Mouse (Mus musculus) CH12.LX (cell line): ENCODE results near the gene Ttc34. TPM values are rescaled to one million over a fixed set of nuclear protein-coding genes. Genes with fewer than 3 reads are reported as not detected.

Experiments
- DNase-seq: peaks from one replicate; pipeline ENCODE4 v3.0.0-alpha.2; 2013; ENCODE audit errors: extremely low read depth
- H3K27ac ChIP-seq: 2 replicates; pipeline ENCODE4 v1.5.1; 2012; ENCODE audit warnings: low read depth, mild to moderate bottlenecking, control low read depth, moderate library complexity; ENCODE audit not compliant: insufficient read depth
- H3K27me3 ChIP-seq: replicated peaks from 2 replicates; pipeline ENCODE3; 2012; ENCODE audit warnings: inconsistent platforms
- H3K36me3 ChIP-seq, 2 experiments: replicated peaks in 1 of 2; 2 replicates each; pipeline versions ENCODE3 to v1.6.1; 2012; ENCODE audit warnings: inconsistent platforms in 1 of 2, low read length in 1 of 2, mild to moderate bottlenecking in 1 of 2, mixed read lengths in 1 of 2, moderate library complexity in 1 of 2; ENCODE audit not compliant: control insufficient read depth in 1 of 2, insufficient read depth in 1 of 2
- H3K4me1 ChIP-seq, 2 experiments: 2 replicates each; pipeline ENCODE4 v1.6.1; 2012; ENCODE audit warnings: inconsistent platforms in 1 of 2, moderate library complexity in 1 of 2; ENCODE audit not compliant: insufficient read depth in 2 of 2, control insufficient read depth in 1 of 2
- H3K4me2 ChIP-seq: 2 replicates; pipeline ENCODE4 v1.6.1; 2012; ENCODE audit warnings: low read depth, mild to moderate bottlenecking, control low read depth; ENCODE audit not compliant: poor library complexity, insufficient read depth, severe bottlenecking
- H3K4me3 ChIP-seq, 3 experiments: fragments of 150-350 bp in 1 of 3; sonication (generic) in 1 of 3; replicated peaks in 1 of 3; 2 replicates each; pipeline versions ENCODE3 to v1.5.1; 2011 to 2012; ENCODE audit warnings: low read depth in 2 of 3, low read length in 2 of 3, mild to moderate bottlenecking in 2 of 3, moderate library complexity in 2 of 3, control low read depth in 1 of 3, improper control_type of control experiment in 1 of 3, inconsistent platforms in 1 of 3, mixed read lengths in 1 of 3; ENCODE audit not compliant: poor library complexity in 1 of 3
- H3K79me2 ChIP-seq: replicated peaks from 2 replicates; pipeline ENCODE4 v1.6.1; 2012; ENCODE audit warnings: mild to moderate bottlenecking, moderate library complexity; ENCODE audit not compliant: control insufficient read depth, poor library complexity, insufficient read depth, severe bottlenecking; ENCODE audit errors: extremely low read depth
- H3K9ac ChIP-seq: 2 replicates; pipeline ENCODE4 v1.6.1; 2012; ENCODE audit warnings: low read depth, mild to moderate bottlenecking, control low read depth, moderate library complexity; ENCODE audit not compliant: insufficient read depth
- H3K9me3 ChIP-seq: replicated peaks from 2 replicates; pipeline ENCODE3; 2012; ENCODE audit warnings: low read length, inconsistent platforms, mixed read lengths
- CHD1 ChIP-seq: IDR thresholded peaks from 2 replicates; pipeline ENCODE4 v1.6.1; 2012; ENCODE audit warnings: low read depth, low read length, improper control_type of control experiment, inconsistent platforms
- CHD2 ChIP-seq: IDR thresholded peaks from 2 replicates; pipeline ENCODE4 v1.6.1; 2011; ENCODE audit warnings: low read length, improper control_type of control experiment
- CTCF ChIP-seq, 2 experiments: IDR thresholded peaks in 1 of 2; conservative IDR thresholded peaks in 1 of 2; 2 replicates each; pipeline ENCODE4 v1.5.1; 2011 to 2012; ENCODE audit warnings: low read depth in 2 of 2, low read length in 2 of 2, improper control_type of control experiment in 1 of 2, inconsistent platforms in 1 of 2, mild to moderate bottlenecking in 1 of 2, moderate library complexity in 1 of 2
- E2F4 ChIP-seq: IDR thresholded peaks from 2 replicates; pipeline ENCODE4 v1.6.1; 2011; ENCODE audit warnings: low read depth, low read length, improper control_type of control experiment; ENCODE audit not compliant: insufficient replicate concordance
- ELF1 ChIP-seq: IDR thresholded peaks from 2 replicates; pipeline ENCODE4 v1.6.1; 2014; ENCODE audit warnings: low read depth, mild to moderate bottlenecking, inconsistent platforms, low read length, improper control_type of control experiment
- ETS1 ChIP-seq: conservative IDR thresholded peaks from 2 replicates; pipeline ENCODE4 v1.6.1; 2012; ENCODE audit warnings: low read depth, mild to moderate bottlenecking, inconsistent platforms, low read length, improper control_type of control experiment, moderate library complexity
- GABPA ChIP-seq: IDR thresholded peaks from 2 replicates; pipeline ENCODE4 v1.6.1; 2012; ENCODE audit warnings: low read depth, low read length, improper control_type of control experiment, inconsistent platforms; ENCODE audit not compliant: insufficient replicate concordance
- JUND ChIP-seq: conservative IDR thresholded peaks from 2 replicates; pipeline ENCODE4 v1.6.1; 2011; ENCODE audit warnings: low read depth, low read length, improper control_type of control experiment
- KAT2A ChIP-seq: IDR thresholded peaks from 2 replicates; pipeline ENCODE4 v1.6.1; 2012; ENCODE audit warnings: low read length, improper control_type of control experiment, inconsistent platforms; ENCODE audit not compliant: insufficient replicate concordance
- MAFK ChIP-seq: IDR thresholded peaks from 2 replicates; pipeline ENCODE4 v1.6.1; 2011; ENCODE audit warnings: low read length, improper control_type of control experiment; ENCODE audit not compliant: insufficient replicate concordance
- MAX ChIP-seq: IDR thresholded peaks from 2 replicates; pipeline ENCODE4 v1.6.1; 2011; ENCODE audit warnings: low read length, improper control_type of control experiment
- MAZ ChIP-seq: IDR thresholded peaks from 2 replicates; pipeline ENCODE4 v1.6.1; 2012; ENCODE audit warnings: low read depth, mild to moderate bottlenecking, inconsistent platforms, low read length, improper control_type of control experiment, moderate library complexity
- MEF2A ChIP-seq: IDR thresholded peaks from 2 replicates; pipeline ENCODE4 v1.6.1; 2014; ENCODE audit warnings: low read depth, mild to moderate bottlenecking, inconsistent platforms, low read length, improper control_type of control experiment, borderline replicate concordance
- MXI1 ChIP-seq: IDR thresholded peaks from 2 replicates; pipeline ENCODE4 v1.6.1; 2011; ENCODE audit warnings: mild to moderate bottlenecking, low read depth, low read length, improper control_type of control experiment
- NELFE ChIP-seq: IDR thresholded peaks from 2 replicates; pipeline ENCODE4 v1.6.1; 2011; ENCODE audit warnings: low read depth, low read length, improper control_type of control experiment
- NRF1 ChIP-seq: IDR thresholded peaks from 2 replicates; pipeline ENCODE4 v1.6.1; 2014; ENCODE audit warnings: low read depth, mild to moderate bottlenecking, inconsistent platforms, low read length, improper control_type of control experiment, moderate library complexity
- PAX5 ChIP-seq: IDR thresholded peaks from 2 replicates; pipeline ENCODE4 v1.6.1; 2012; ENCODE audit warnings: low read length, inconsistent platforms, mixed read lengths
- POLR2A ChIP-seq: IDR thresholded peaks from 2 replicates; pipeline ENCODE4 v1.6.1; 2011; ENCODE audit warnings: low read depth, mild to moderate bottlenecking, improper control_type of control experiment, low read length
- SIN3A ChIP-seq: IDR thresholded peaks from 2 replicates; pipeline ENCODE4 v1.6.1; 2012; ENCODE audit warnings: low read length, improper control_type of control experiment, inconsistent platforms
- SMC3 ChIP-seq: IDR thresholded peaks from 2 replicates; pipeline ENCODE4 v1.6.1; 2011; ENCODE audit warnings: low read depth, low read length, improper control_type of control experiment
- TBP ChIP-seq: conservative IDR thresholded peaks from 2 replicates; pipeline ENCODE4 v1.6.1; 2011; ENCODE audit warnings: low read depth, low read length, improper control_type of control experiment
- TCF12 ChIP-seq: IDR thresholded peaks from 2 replicates; pipeline ENCODE4 v1.6.1; 2014; ENCODE audit warnings: low read depth, mild to moderate bottlenecking, inconsistent platforms, low read length, improper control_type of control experiment
- UBTF ChIP-seq: IDR thresholded peaks from 2 replicates; pipeline ENCODE4 v1.6.1; 2012; ENCODE audit warnings: low read depth, mild to moderate bottlenecking, inconsistent platforms, low read length, improper control_type of control experiment, moderate library complexity
- USF1 ChIP-seq: IDR thresholded peaks from 2 replicates; pipeline ENCODE4 v1.6.1; 2014; ENCODE audit warnings: low read depth, mild to moderate bottlenecking, inconsistent platforms, low read length, improper control_type of control experiment
- USF2 ChIP-seq: conservative IDR thresholded peaks from 2 replicates; pipeline ENCODE4 v1.6.1; 2011; ENCODE audit warnings: low read depth, low read length, improper control_type of control experiment
- ZC3H11A ChIP-seq: IDR thresholded peaks from 2 replicates; pipeline ENCODE4 v1.6.1; 2012; ENCODE audit warnings: low read depth, mild to moderate bottlenecking, inconsistent platforms, low read length, improper control_type of control experiment
- ZKSCAN1 ChIP-seq: IDR thresholded peaks from 2 replicates; pipeline ENCODE4 v1.6.1; 2012; ENCODE audit warnings: low read depth, inconsistent platforms, low read length, improper control_type of control experiment, borderline replicate concordance
- ZNF384 ChIP-seq: IDR thresholded peaks from 2 replicates; pipeline ENCODE4 v1.6.1; 2012; ENCODE audit warnings: low read depth, low read length, improper control_type of control experiment, inconsistent platforms
- dilution Hi-C: fragments of 300-500 bp; cut with MboI; formaldehyde crosslinking; loops from 2 replicates; pipeline ENCODE4 v1.14.3; 2020; ENCODE audit warnings: low sequenced_read_pairs; ENCODE audit not compliant: extremely low pct_unique_long_range_greater_than_20kb, extremely low pct_ligation_motif_present
- in situ Hi-C: fragments of 300-500 bp; cut with MboI; formaldehyde crosslinking; loops from 3 replicates; pipeline ENCODE4 v1.14.3; 2019; ENCODE audit warnings: low sequenced_read_pairs, low pct_ligation_motif_present, low pct_unique_long_range_greater_than_20kb, mixed read lengths
- polyA plus RNA-seq: library from polyadenylated mRNA; unstranded; fragments of >175 nt; gene quantifications from 2 replicates; pipeline ENCODE4 v1.2.1, GENCODE M21; 2012; ENCODE audit warnings: low read depth; ENCODE audit not compliant: insufficient read length
- total RNA-seq, 2 experiments: library from RNA; depleted of rRNA; stranded (reverse); fragments of 300-350 nt in 1 of 2; fragments of >200 nt in 1 of 2; gene quantifications; 2 replicates each; pipeline ENCODE4 v1.2.3; 2012 to 2014

Gene Ttc34
- total and polyA plus RNA-seq, 3 experiments: not detected

- peak; percentile 72 for TF ChIP-seq POLR2A
- peak; percentile 70 for TF ChIP-seq TBP
- peak; percentile 56 for TF ChIP-seq NELFE
- TF ChIP-seq SIN3A: peak; percentile 81
- TF ChIP-seq NRF1: no peak
- peak; percentile 90; the same call in 1 of the 2 replicates for TF ChIP-seq E2F4
- peak; percentile 50 for TF ChIP-seq TCF12
- TF ChIP-seq CHD2: peak; percentile 94
- no peak for TF ChIP-seq USF2
- no peak for TF ChIP-seq ZNF384
- peak; percentile 50 for TF ChIP-seq MAX
- peak; percentile 20; the same call in 1 of the 2 replicates for TF ChIP-seq CHD1
- peak; percentile 84; the same call in 1 of the 2 replicates for TF ChIP-seq MXI1
- peak; percentile 81 for TF ChIP-seq ELF1
- dilution Hi-C loops: no loop called here
- H3K36me3 ChIP-seq: no peaks in the 10 kb centered on the region
- H3K27me3 ChIP-seq: no peaks in the 10 kb centered on the region
- H3K4me1 ChIP-seq: peaks cover 13 to 34% of the 10 kb centered on the region in 2 experiments; a peak in 3 of 4 replicates
- H3K9ac ChIP-seq: peak overlapping the region; percentile 81
- H3K4me2 ChIP-seq: peak overlapping the region; percentile 75
- H3K9me3 ChIP-seq: peaks cover 11% of the 10 kb centered on the region
- peak; percentile 82 for DNase-seq
- peak overlapping the region; percentile 19; the same call in 1 of the 2 replicates for H3K27ac ChIP-seq
- H3K4me3 ChIP-seq: peak overlapping the region; percentile 57 to 82 (median 70)
- in situ Hi-C loops: loop anchor here (5.0 kb wide), 1 partner anchor 38 kb away; no protein-coding TSS in a partner anchor
- H3K79me2 ChIP-seq: peaks cover 9% of the 10 kb centered on the region
Measured at GRCm38 (mm10) chr4:154904185-154905071, 67.2 kb downstream of the Ttc34 start.

- peak overlapping the region in 2 of 3 experiments; percentile 0 to 30 for H3K4me3 ChIP-seq
- in situ Hi-C loops: loop anchor here (5.0 kb wide), 1 partner anchor 34 kb away; no protein-coding TSS in a partner anchor
- H3K9me3 ChIP-seq: no peaks in the 10 kb centered on the region
- H3K27me3 ChIP-seq: no peaks in the 10 kb centered on the region
- peak overlapping the region; percentile 83 for H3K27ac ChIP-seq
- dilution Hi-C loops: no loop called here
- H3K4me2 ChIP-seq: peak overlapping the region; percentile 33
- peaks cover 0 to 2% of the 10 kb centered on the region in 2 experiments for H3K36me3 ChIP-seq
- DNase-seq: peak; percentile 81
- peaks cover 9% of the 10 kb centered on the region for H3K79me2 ChIP-seq
- peak overlapping the region; percentile 12; the same call in 1 of the 2 replicates for H3K9ac ChIP-seq
- peaks cover 36 to 53% of the 10 kb centered on the region in 2 experiments for H3K4me1 ChIP-seq
- TF ChIP-seq NELFE: no peak
- no peak for TF ChIP-seq ZKSCAN1
- peak; percentile 24 to 84; a peak in 2 of 4 replicates for TF ChIP-seq CTCF (conservative IDR thresholded peaks at IDR 0.05 in 1 of 2, IDR thresholded peaks at IDR 0.05 in 1 of 2; ENCODE audit: low read depth in 2 of 2, low read length in 2 of 2)
- no peak for TF ChIP-seq ZNF384
- TF ChIP-seq CHD1: no peak
- TF ChIP-seq MAFK: no peak
- peak; percentile 56; the same call in 1 of the 2 replicates for TF ChIP-seq MAX
- no peak for TF ChIP-seq PAX5
- no peak for TF ChIP-seq USF2
- no peak for TF ChIP-seq ZC3H11A
- 0 out of 2 replicates have a peak, but pooled peaks have one; percentile 70 for TF ChIP-seq MAZ
- TF ChIP-seq KAT2A: no peak
- 0 out of 2 replicates have a peak, but pooled peaks have one; percentile 40 for TF ChIP-seq UBTF
- TF ChIP-seq SMC3: peak; percentile 78
- TF ChIP-seq MEF2A: peak; percentile 33; the same call in 1 of the 2 replicates
- TF ChIP-seq NRF1: no peak
- no peak for TF ChIP-seq USF1
- TF ChIP-seq JUND: no peak
- peak; percentile 57; the same call in 1 of the 2 replicates for TF ChIP-seq POLR2A
- TF ChIP-seq CHD2: no peak
- TF ChIP-seq ETS1: 0 out of 2 replicates have a peak, but pooled peaks have one; percentile 29
- no peak for TF ChIP-seq SIN3A
- TF ChIP-seq GABPA: no peak
Measured at GRCm38 (mm10) chr4:154907833-154908232, 70.6 kb downstream of the Ttc34 start.
